Mouse (Mus musculus) CH12.LX (cell line): ENCODE results near the gene Kcmf1. TPM values are rescaled to one million over a fixed set of nuclear protein-coding genes. Genes with fewer than 3 reads are reported as not detected.

Experiments
- DNase-seq: peaks from one replicate; pipeline ENCODE4 v3.0.0-alpha.2; 2013; ENCODE audit errors: extremely low read depth
- H3K27ac ChIP-seq: 2 replicates; pipeline ENCODE4 v1.5.1; 2012; ENCODE audit warnings: low read depth, mild to moderate bottlenecking, control low read depth, moderate library complexity; ENCODE audit not compliant: insufficient read depth
- H3K27me3 ChIP-seq: replicated peaks from 2 replicates; pipeline ENCODE3; 2012; ENCODE audit warnings: inconsistent platforms
- H3K36me3 ChIP-seq, 2 experiments: replicated peaks in 1 of 2; 2 replicates each; pipeline versions ENCODE3 to v1.6.1; 2012; ENCODE audit warnings: inconsistent platforms in 1 of 2, low read length in 1 of 2, mild to moderate bottlenecking in 1 of 2, mixed read lengths in 1 of 2, moderate library complexity in 1 of 2; ENCODE audit not compliant: control insufficient read depth in 1 of 2, insufficient read depth in 1 of 2
- H3K4me1 ChIP-seq, 2 experiments: 2 replicates each; pipeline ENCODE4 v1.6.1; 2012; ENCODE audit warnings: inconsistent platforms in 1 of 2, moderate library complexity in 1 of 2; ENCODE audit not compliant: insufficient read depth in 2 of 2, control insufficient read depth in 1 of 2
- H3K4me2 ChIP-seq: 2 replicates; pipeline ENCODE4 v1.6.1; 2012; ENCODE audit warnings: low read depth, mild to moderate bottlenecking, control low read depth; ENCODE audit not compliant: poor library complexity, insufficient read depth, severe bottlenecking
- H3K4me3 ChIP-seq, 3 experiments: fragments of 150-350 bp in 1 of 3; sonication (generic) in 1 of 3; replicated peaks in 1 of 3; 2 replicates each; pipeline versions ENCODE3 to v1.5.1; 2011 to 2012; ENCODE audit warnings: low read depth in 2 of 3, low read length in 2 of 3, mild to moderate bottlenecking in 2 of 3, moderate library complexity in 2 of 3, control low read depth in 1 of 3, improper control_type of control experiment in 1 of 3, inconsistent platforms in 1 of 3, mixed read lengths in 1 of 3; ENCODE audit not compliant: poor library complexity in 1 of 3
- H3K79me2 ChIP-seq: replicated peaks from 2 replicates; pipeline ENCODE4 v1.6.1; 2012; ENCODE audit warnings: mild to moderate bottlenecking, moderate library complexity; ENCODE audit not compliant: control insufficient read depth, poor library complexity, insufficient read depth, severe bottlenecking; ENCODE audit errors: extremely low read depth
- H3K9ac ChIP-seq: 2 replicates; pipeline ENCODE4 v1.6.1; 2012; ENCODE audit warnings: low read depth, mild to moderate bottlenecking, control low read depth, moderate library complexity; ENCODE audit not compliant: insufficient read depth
- H3K9me3 ChIP-seq: replicated peaks from 2 replicates; pipeline ENCODE3; 2012; ENCODE audit warnings: low read length, inconsistent platforms, mixed read lengths
- BHLHE40 ChIP-seq: IDR thresholded peaks from 2 replicates; pipeline ENCODE4 v1.6.1; 2011; ENCODE audit warnings: mild to moderate bottlenecking, low read depth, low read length, improper control_type of control experiment
- CTCF ChIP-seq, 2 experiments: IDR thresholded peaks in 1 of 2; conservative IDR thresholded peaks in 1 of 2; 2 replicates each; pipeline ENCODE4 v1.5.1; 2011 to 2012; ENCODE audit warnings: low read depth in 2 of 2, low read length in 2 of 2, improper control_type of control experiment in 1 of 2, inconsistent platforms in 1 of 2, mild to moderate bottlenecking in 1 of 2, moderate library complexity in 1 of 2
- E2F4 ChIP-seq: IDR thresholded peaks from 2 replicates; pipeline ENCODE4 v1.6.1; 2011; ENCODE audit warnings: low read depth, low read length, improper control_type of control experiment; ENCODE audit not compliant: insufficient replicate concordance
- ELF1 ChIP-seq: IDR thresholded peaks from 2 replicates; pipeline ENCODE4 v1.6.1; 2014; ENCODE audit warnings: low read depth, mild to moderate bottlenecking, inconsistent platforms, low read length, improper control_type of control experiment
- EP300 ChIP-seq: IDR thresholded peaks from 2 replicates; pipeline ENCODE4 v1.6.1; 2011; ENCODE audit warnings: low read length, improper control_type of control experiment
- ETS1 ChIP-seq: conservative IDR thresholded peaks from 2 replicates; pipeline ENCODE4 v1.6.1; 2012; ENCODE audit warnings: low read depth, mild to moderate bottlenecking, inconsistent platforms, low read length, improper control_type of control experiment, moderate library complexity
- GABPA ChIP-seq: IDR thresholded peaks from 2 replicates; pipeline ENCODE4 v1.6.1; 2012; ENCODE audit warnings: low read depth, low read length, improper control_type of control experiment, inconsistent platforms; ENCODE audit not compliant: insufficient replicate concordance
- HCFC1 ChIP-seq: IDR thresholded peaks from 2 replicates; pipeline ENCODE4 v1.6.1; 2012; ENCODE audit warnings: low read depth, mild to moderate bottlenecking, inconsistent platforms, low read length, improper control_type of control experiment
- IRF4 ChIP-seq: IDR thresholded peaks from 2 replicates; pipeline ENCODE4 v1.6.1; 2014; ENCODE audit warnings: low read depth, mild to moderate bottlenecking, inconsistent platforms, low read length, improper control_type of control experiment
- JUN ChIP-seq: IDR thresholded peaks from 2 replicates; pipeline ENCODE4 v1.6.1; 2011; ENCODE audit warnings: low read depth, mild to moderate bottlenecking, low read length, improper control_type of control experiment, moderate library complexity; ENCODE audit not compliant: insufficient read depth
- JUND ChIP-seq: conservative IDR thresholded peaks from 2 replicates; pipeline ENCODE4 v1.6.1; 2011; ENCODE audit warnings: low read depth, low read length, improper control_type of control experiment
- KAT2A ChIP-seq: IDR thresholded peaks from 2 replicates; pipeline ENCODE4 v1.6.1; 2012; ENCODE audit warnings: low read length, improper control_type of control experiment, inconsistent platforms; ENCODE audit not compliant: insufficient replicate concordance
- MAFK ChIP-seq: IDR thresholded peaks from 2 replicates; pipeline ENCODE4 v1.6.1; 2011; ENCODE audit warnings: low read length, improper control_type of control experiment; ENCODE audit not compliant: insufficient replicate concordance
- MAZ ChIP-seq: IDR thresholded peaks from 2 replicates; pipeline ENCODE4 v1.6.1; 2012; ENCODE audit warnings: low read depth, mild to moderate bottlenecking, inconsistent platforms, low read length, improper control_type of control experiment, moderate library complexity
- MEF2A ChIP-seq: IDR thresholded peaks from 2 replicates; pipeline ENCODE4 v1.6.1; 2014; ENCODE audit warnings: low read depth, mild to moderate bottlenecking, inconsistent platforms, low read length, improper control_type of control experiment, borderline replicate concordance
- MXI1 ChIP-seq: IDR thresholded peaks from 2 replicates; pipeline ENCODE4 v1.6.1; 2011; ENCODE audit warnings: mild to moderate bottlenecking, low read depth, low read length, improper control_type of control experiment
- MYC ChIP-seq: IDR thresholded peaks from 2 replicates; pipeline ENCODE4 v1.6.1; 2011; ENCODE audit warnings: low read depth, mild to moderate bottlenecking, improper control_type of control experiment, low read length
- NELFE ChIP-seq: IDR thresholded peaks from 2 replicates; pipeline ENCODE4 v1.6.1; 2011; ENCODE audit warnings: low read depth, low read length, improper control_type of control experiment
- NRF1 ChIP-seq: IDR thresholded peaks from 2 replicates; pipeline ENCODE4 v1.6.1; 2014; ENCODE audit warnings: low read depth, mild to moderate bottlenecking, inconsistent platforms, low read length, improper control_type of control experiment, moderate library complexity
- PAX5 ChIP-seq: IDR thresholded peaks from 2 replicates; pipeline ENCODE4 v1.6.1; 2012; ENCODE audit warnings: low read length, inconsistent platforms, mixed read lengths
- POLR2A ChIP-seq: IDR thresholded peaks from 2 replicates; pipeline ENCODE4 v1.6.1; 2011; ENCODE audit warnings: low read depth, mild to moderate bottlenecking, improper control_type of control experiment, low read length
- POLR2AphosphoS2 ChIP-seq: IDR thresholded peaks from 2 replicates; pipeline ENCODE4 v1.6.1; 2011; ENCODE audit warnings: low read depth, low read length, improper control_type of control experiment
- RAD21 ChIP-seq: IDR thresholded peaks from 2 replicates; pipeline ENCODE4 v1.6.1; 2011; ENCODE audit warnings: low read depth, mild to moderate bottlenecking, low read length, improper control_type of control experiment, moderate library complexity
- SIN3A ChIP-seq: IDR thresholded peaks from 2 replicates; pipeline ENCODE4 v1.6.1; 2012; ENCODE audit warnings: low read length, improper control_type of control experiment, inconsistent platforms
- SMC3 ChIP-seq: IDR thresholded peaks from 2 replicates; pipeline ENCODE4 v1.6.1; 2011; ENCODE audit warnings: low read depth, low read length, improper control_type of control experiment
- TCF12 ChIP-seq: IDR thresholded peaks from 2 replicates; pipeline ENCODE4 v1.6.1; 2014; ENCODE audit warnings: low read depth, mild to moderate bottlenecking, inconsistent platforms, low read length, improper control_type of control experiment
- UBTF ChIP-seq: IDR thresholded peaks from 2 replicates; pipeline ENCODE4 v1.6.1; 2012; ENCODE audit warnings: low read depth, mild to moderate bottlenecking, inconsistent platforms, low read length, improper control_type of control experiment, moderate library complexity
- USF2 ChIP-seq: conservative IDR thresholded peaks from 2 replicates; pipeline ENCODE4 v1.6.1; 2011; ENCODE audit warnings: low read depth, low read length, improper control_type of control experiment
- ZC3H11A ChIP-seq: IDR thresholded peaks from 2 replicates; pipeline ENCODE4 v1.6.1; 2012; ENCODE audit warnings: low read depth, mild to moderate bottlenecking, inconsistent platforms, low read length, improper control_type of control experiment
- ZKSCAN1 ChIP-seq: IDR thresholded peaks from 2 replicates; pipeline ENCODE4 v1.6.1; 2012; ENCODE audit warnings: low read depth, inconsistent platforms, low read length, improper control_type of control experiment, borderline replicate concordance
- ZMIZ1 ChIP-seq: IDR thresholded peaks from 2 replicates; pipeline ENCODE4 v1.6.1; 2012; ENCODE audit warnings: low read depth, mild to moderate bottlenecking, inconsistent platforms, low read length, improper control_type of control experiment
- ZNF384 ChIP-seq: IDR thresholded peaks from 2 replicates; pipeline ENCODE4 v1.6.1; 2012; ENCODE audit warnings: low read depth, low read length, improper control_type of control experiment, inconsistent platforms
- dilution Hi-C: fragments of 300-500 bp; cut with MboI; formaldehyde crosslinking; loops from 2 replicates; pipeline ENCODE4 v1.14.3; 2020; ENCODE audit warnings: low sequenced_read_pairs; ENCODE audit not compliant: extremely low pct_unique_long_range_greater_than_20kb, extremely low pct_ligation_motif_present
- in situ Hi-C: fragments of 300-500 bp; cut with MboI; formaldehyde crosslinking; loops from 3 replicates; pipeline ENCODE4 v1.14.3; 2019; ENCODE audit warnings: low sequenced_read_pairs, low pct_ligation_motif_present, low pct_unique_long_range_greater_than_20kb, mixed read lengths
- polyA plus RNA-seq: library from polyadenylated mRNA; unstranded; fragments of >175 nt; gene quantifications from 2 replicates; pipeline ENCODE4 v1.2.1, GENCODE M21; 2012; ENCODE audit warnings: low read depth; ENCODE audit not compliant: insufficient read length
- total RNA-seq, 2 experiments: library from RNA; depleted of rRNA; stranded (reverse); fragments of 300-350 nt in 1 of 2; fragments of >200 nt in 1 of 2; gene quantifications; 2 replicates each; pipeline ENCODE4 v1.2.3; 2012 to 2014

The Kcmf1 gene
- total and polyA plus RNA-seq, 3 experiments = 98.0 to 207 (median 108) TPM

DNA sequence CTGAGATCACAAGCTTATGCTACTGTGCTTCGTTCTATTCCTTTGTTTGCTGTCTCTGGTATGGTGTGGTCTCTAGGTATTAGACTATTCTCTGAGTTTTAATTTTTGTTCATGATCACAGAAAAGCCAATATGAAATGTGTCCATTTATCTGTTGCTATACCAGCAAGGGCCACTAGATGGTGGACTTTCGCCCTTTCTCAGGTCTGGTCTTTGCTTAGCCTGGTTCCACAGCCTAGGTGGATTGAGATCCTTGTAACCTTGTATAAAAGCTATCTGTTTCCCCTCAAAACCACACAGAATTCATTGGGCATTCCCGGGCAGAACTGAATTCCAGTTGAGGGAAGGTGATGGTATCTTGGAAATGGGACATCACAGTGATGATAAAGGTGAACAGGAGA is 40.7 kb upstream of the Kcmf1 start:
- in situ Hi-C loops (loop anchor here (5.0 to 10.0 kb wide), 2 partner anchors 77 to 214 kb away; no protein-coding TSS in a partner anchor), dilution Hi-C loops (no loop called here)
- H3K27me3 ChIP-seq = no peaks in the 10 kb centered on the region
- no peaks in the 10 kb centered on the region for H3K79me2 ChIP-seq
- TF ChIP-seq USF2 (no peak), NELFE (peak; percentile 27; the same call in 1 of the 2 replicates), ZC3H11A (peak; percentile 61), TCF12 (no peak), RAD21 (peak; percentile 97), SMC3 (peak; percentile 94), CTCF (conservative IDR thresholded peaks at IDR 0.05 in 1 of 2, IDR thresholded peaks at IDR 0.05 in 1 of 2; ENCODE audit: low read depth in 2 of 2, low read length in 2 of 2) (peak; percentile 89 to 95)
- H3K4me2 ChIP-seq = no peak overlapping the region
- peak; percentile 79 for DNase-seq
- H3K27ac ChIP-seq = no peak overlapping the region
- H3K4me1 ChIP-seq = peaks cover 11 to 30% of the 10 kb centered on the region in 2 experiments; a peak in 3 of 4 replicates
- H3K9me3 ChIP-seq = no peaks in the 10 kb centered on the region
- no peak overlapping the region for H3K9ac ChIP-seq
- H3K4me3 ChIP-seq = no peak overlapping the region
- H3K36me3 ChIP-seq = no peaks in the 10 kb centered on the region

DNA sequence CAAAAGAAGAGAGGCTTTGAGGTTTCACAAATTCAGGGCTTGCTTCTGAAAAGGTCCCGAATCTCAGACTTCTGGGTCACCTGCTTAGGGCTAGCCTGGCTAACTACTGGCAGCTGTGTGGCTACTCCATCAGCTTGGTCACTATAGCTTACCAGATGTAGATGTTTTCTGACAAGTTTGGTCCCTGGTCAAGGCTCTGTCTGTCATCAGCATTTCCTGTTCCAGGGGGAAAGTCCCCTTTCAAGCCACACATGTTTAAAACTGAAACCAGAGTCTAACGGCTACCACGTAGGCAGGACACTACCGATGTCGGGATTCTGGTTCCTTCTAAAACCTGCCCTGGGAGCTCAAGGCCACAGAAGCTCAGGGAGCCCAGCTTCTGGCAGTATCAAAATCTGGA is 38.1 kb upstream of the Kcmf1 start:
- DNase-seq = peak; percentile 86
- H3K27me3 ChIP-seq = no peaks in the 10 kb centered on the region
- dilution Hi-C loops = no loop called here
- H3K4me1 ChIP-seq = peaks cover 11 to 38% of the 10 kb centered on the region in 2 experiments; a peak in 3 of 4 replicates
- no peaks in the 10 kb centered on the region for H3K79me2 ChIP-seq
- peaks cover 2% of the 10 kb centered on the region for H3K9me3 ChIP-seq
- in situ Hi-C loops = no loop called here
- peak overlapping the region; percentile 99 for H3K27ac ChIP-seq
- H3K9ac ChIP-seq = peak overlapping the region; percentile 69
- peak overlapping the region; percentile 82 for H3K4me2 ChIP-seq
- peak overlapping the region; percentile 23 to 38 (median 27) for H3K4me3 ChIP-seq
- no peaks in the 10 kb centered on the region for H3K36me3 ChIP-seq
- TF ChIP-seq GABPA (no peak), MAZ (no peak), KAT2A (no peak), TCF12 (peak; percentile 89), MEF2A (peak; percentile 71), ZMIZ1 (no peak), MYC (peak; percentile 83; the same call in 1 of the 2 replicates), PAX5 (no peak), EP300 (peak; percentile 89), E2F4 (no peak), POLR2AphosphoS2 (no peak), IRF4 (peak; percentile 85), RAD21 (no peak), SIN3A (peak; percentile 38; the same call in 1 of the 2 replicates), JUND (no peak), POLR2A (peak; percentile 54; the same call in 1 of the 2 replicates), ETS1 (peak; percentile 87), SMC3 (peak; percentile 6; the same call in 1 of the 2 replicates), NELFE (no peak), ZNF384 (no peak), MAFK (no peak), ZC3H11A (no peak), UBTF (no peak), JUN (no peak), MXI1 (no peak), NRF1 (no peak), ELF1 (peak; percentile 77), HCFC1 (no peak), ZKSCAN1 (no peak), BHLHE40 (peak; percentile 54; the same call in 1 of the 2 replicates)
